Mouse (Mus musculus): ENCODE results near the gene Pgpep1l.

The Pgpep1l gene

GRCm38 (mm10) chr7:68210417-68210816 lies 53.6 kb downstream of the Pgpep1l start:
- DNase-seq = peak; percentile 17

- no peak for DNase-seq
Measured at GRCm38 (mm10) chr7:68209039-68209438, 55.0 kb downstream of the Pgpep1l start.

GRCm38 (mm10) chr7:68205776-68206427 lies 58.1 kb downstream of the Pgpep1l start:
- no peak for DNase-seq

DNA sequence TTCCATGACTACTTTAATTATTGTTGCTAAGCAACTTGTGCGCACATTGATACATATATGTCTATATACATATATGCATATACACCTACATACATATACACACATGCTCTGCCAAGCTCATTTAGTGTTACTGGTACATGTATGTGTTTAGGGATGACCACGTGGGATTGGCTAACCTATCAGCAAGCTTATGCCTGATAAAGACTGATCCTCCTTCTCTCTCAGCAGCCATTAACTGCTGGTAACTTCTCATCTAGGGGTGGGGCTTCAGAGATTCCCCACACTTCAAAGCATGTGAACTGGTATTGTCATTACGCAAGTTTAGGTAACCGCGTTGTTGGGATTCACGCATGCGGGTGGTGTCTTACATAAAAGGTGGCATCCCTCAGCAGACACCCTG lies 64.4 kb downstream of the Pgpep1l start:
- no peak for DNase-seq

DNA sequence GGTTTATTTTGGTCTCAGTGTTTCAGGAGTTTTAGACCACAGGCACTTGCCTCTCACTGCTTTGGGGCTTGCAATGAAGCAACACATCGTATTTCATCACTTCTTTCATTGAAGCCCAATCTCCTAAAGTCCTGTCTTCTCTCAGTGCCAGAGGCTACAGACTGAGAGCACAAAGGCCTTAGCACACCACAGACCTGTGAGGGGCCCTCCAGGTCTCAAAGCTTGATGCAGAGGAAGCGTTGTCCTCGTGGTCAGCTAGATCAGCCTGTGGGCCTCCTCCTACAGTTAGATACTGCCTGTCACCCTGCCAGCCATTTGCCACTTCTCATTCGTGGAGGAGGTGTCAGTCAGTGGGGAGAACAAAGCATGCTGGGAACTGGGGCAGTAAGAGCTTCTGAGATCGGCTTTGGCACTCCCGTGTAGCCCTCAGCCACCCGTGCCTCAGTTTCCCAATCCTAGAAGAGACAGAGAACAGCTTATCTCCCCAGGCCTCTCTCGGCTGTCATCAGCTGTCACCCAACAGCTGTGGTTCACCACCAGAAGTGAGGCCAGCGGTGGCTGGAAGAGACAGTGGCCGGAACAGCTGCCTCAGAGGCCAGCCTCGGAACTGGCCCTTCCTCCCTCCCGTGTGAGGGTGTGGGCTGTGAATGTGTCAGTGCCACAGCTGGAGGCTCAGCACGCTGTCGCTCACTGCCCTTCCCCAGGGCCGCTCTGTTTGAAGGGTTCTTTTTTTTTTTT lies 69.9 kb downstream of the Pgpep1l start:
- no peak for DNase-seq

DNA sequence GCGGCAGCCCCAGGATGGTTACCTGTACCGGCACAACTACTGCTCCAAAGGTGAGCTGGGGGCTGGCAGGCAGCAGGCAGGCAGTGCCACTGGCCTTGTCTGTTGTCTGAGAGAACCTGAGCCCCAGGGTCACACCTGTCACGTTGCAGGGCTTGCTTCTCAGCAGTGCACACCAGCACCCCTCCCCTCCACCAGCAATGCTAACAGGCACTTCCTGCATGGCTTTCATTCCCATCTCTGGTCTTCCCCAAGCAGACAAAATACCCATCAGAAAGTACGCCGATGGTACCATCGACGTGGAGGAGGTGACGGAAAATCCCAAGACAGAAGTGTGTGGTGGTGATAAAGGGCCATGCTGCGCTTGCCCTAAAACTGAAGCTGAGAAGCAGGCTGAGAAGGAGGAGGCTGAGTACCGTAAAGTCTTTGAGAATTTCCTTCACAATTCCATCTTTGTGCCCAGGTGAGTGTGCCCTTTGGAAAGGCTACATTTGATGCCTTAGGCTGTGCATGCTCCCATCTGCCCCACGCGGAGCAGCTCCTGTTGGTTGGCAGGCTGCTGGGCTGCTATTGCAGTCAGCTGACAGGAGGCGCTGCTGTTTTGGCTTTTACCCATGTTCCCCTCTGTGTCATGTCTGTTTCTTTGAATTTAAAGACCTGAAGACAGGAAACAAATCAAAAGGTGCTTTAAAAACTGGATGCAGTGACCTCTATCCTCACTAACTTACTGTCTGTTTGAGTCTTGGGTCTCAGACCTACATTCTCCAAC lies 74.2 kb downstream of the Pgpep1l start:
- no peak for DNase-seq

- no peak for DNase-seq
Measured at GRCm38 (mm10) chr7:68189211-68189610, 74.8 kb downstream of the Pgpep1l start.
